8 mouse cellular contexts compared by ENCODE assay signal in the genomic region with DNA sequence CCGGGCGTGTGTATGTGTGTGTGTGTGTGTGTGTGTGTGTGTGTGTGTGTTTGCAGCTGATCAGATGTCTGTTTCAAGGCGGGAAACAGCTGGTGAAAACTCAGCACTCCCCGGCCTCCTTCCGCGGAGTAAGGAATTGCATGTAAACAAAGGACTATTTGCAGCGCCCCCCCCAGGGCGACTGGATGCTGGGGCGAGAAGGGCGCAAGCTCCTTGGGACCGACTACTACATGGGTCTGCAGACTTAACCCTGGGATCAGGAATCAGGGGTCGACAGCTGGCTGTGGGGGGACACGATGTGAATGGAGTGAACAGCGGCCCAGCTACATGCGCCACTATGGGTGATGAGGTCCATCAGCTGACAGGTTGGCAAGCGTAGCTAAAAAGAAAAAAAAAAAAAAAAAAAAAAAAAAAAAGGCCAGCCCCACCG. TPM values are rescaled to one million over a fixed set of nuclear protein-coding genes. Genes with fewer than 3 reads are reported as not detected.
DNase-seq lines count a peak whose midpoint lies in the region; ATAC-seq lines count a peak whose summit lies in the region.

TSS of gene Tfap4 (minus strand) at position 140 of the 430 bp plus-strand sequence.

- peak within 1 kb of the TSS; percentile 83 for H3K9ac ChIP-seq in hindbrain, embryonic 16.5 days (ENCODE audit: low read depth, low read length)

- H3K36me3 ChIP-seq in hindbrain, embryonic 16.5 days (ENCODE audit: control insufficient read depth, insufficient read depth, low read length): no peaks in the 10 kb centered on the region

- peak within 1 kb of the TSS; percentile 73 for H3K4me3 ChIP-seq in hindbrain, embryonic 16.5 days (ENCODE audit: low read length)

- DNase-seq in R1 (ENCODE audit: low read depth, low spot score): peak; percentile 97
- peak; percentile 85 to 86 for DNase-seq in cerebellum, postnatal 25 days
- peak; percentile 85 for DNase-seq in gastrocnemius, adult 18-20 months (ENCODE audit: low spot score)
- DNase-seq in left cerebral cortex, adult 18-20 months (ENCODE audit: low spot score in 2 of 2): peak; percentile 65 to 78
- DNase-seq in lung, postnatal 4 days: peak; percentile 91 to 93
- DNase-seq in retina, postnatal 7 days (ENCODE audit: low read depth, low spot score): peak; percentile 70
- DNase-seq in urinary bladder, adult 18-20 months (ENCODE audit: low spot score in 2 of 2): peak; percentile 80 to 89

- ATAC-seq in hindbrain, embryonic 16.5 days: peak; percentile 25

- no peaks in the 10 kb centered on the region for H3K9me3 ChIP-seq in hindbrain, embryonic 16.5 days (ENCODE audit: control insufficient read depth, low read length)

- 0% methylated on average over 17 of the region's 17 CpGs for WGBS in hindbrain, embryonic 16.5 days

- H3K27ac ChIP-seq in hindbrain, embryonic 16.5 days (ENCODE audit: low read depth, low read length): peak within 1 kb of the TSS; percentile 96

- H3K27me3 ChIP-seq in hindbrain, embryonic 16.5 days (replicated peaks; ENCODE audit: control insufficient read depth, insufficient read depth, low read length): no peaks in the 10 kb centered on the region

- peaks cover 10% of the 10 kb centered on the region for H3K4me1 ChIP-seq in hindbrain, embryonic 16.5 days (ENCODE audit: control insufficient read depth, insufficient read depth, low read depth, low read length)

- peak within 1 kb of the TSS; percentile 89 for H3K4me2 ChIP-seq in hindbrain, embryonic 16.5 days (ENCODE audit: low read length)

RNA-seq across cellular contexts. Expression of gene Tfap4, which starts in this region (rescaled TPM):
- 1 to 10 TPM; 2.7 to 2.9 TPM for total RNA-seq in gastrocnemius, adult 18-20 months (2021)
- 8.5 and 10.6 TPM in 2 replicates for polyA plus RNA-seq in hindbrain, embryonic 16.5 days (2015; fragmentation: Nextera tagmentation; extraction: Ambion mirVana)
- total RNA-seq in left cerebral cortex, adult 18-20 months (2021): 1 to 10 TPM; 3.5 to 3.6 TPM

Comparison
In these comparisons a context has a peak if more than half of its experiments do, and no peak if none do; other contexts are left out.
1. Peak in every context shown above with its lines: DNase-seq, ATAC-seq, H3K4me3 ChIP-seq and H3K27ac ChIP-seq.